Mouse (Mus musculus) liver, adult 2 months (tissue): ENCODE measurements at regions not wholly inside any gene's neighbourhood (a gene's known extent, or its start where the extent isn't known, plus 50 kb on each side); places are given as distances from the start of the nearest gene placed in this dataset.
A peak's percentile ranks its signal among the peaks of the same experiment; 100 is the strongest.
"Not testable (repeated sequence)": the region's sequence is repeated elsewhere in the genome, so short reads cannot be mapped to it uniquely, and the experiment has no call there.

Experiments used
- DNase-seq: peaks from one replicate; pipeline ENCODE4 v3.0.0-alpha.2; 2011; ENCODE audit warnings: low read depth, low spot score; ENCODE audit errors: extremely low read depth
- H3K27ac ChIP-seq: fragments of 200-500 bp; replicated peaks from 2 replicates; pipeline ENCODE4 v1.5.1; 2012; ENCODE audit warnings: low read depth, mild to moderate bottlenecking, control low read depth, inconsistent platforms, low read length; ENCODE audit not compliant: insufficient read depth
- H3K27me3 ChIP-seq: fragments of 200-500 bp; 2 replicates; pipeline ENCODE4 v1.6.1; 2012; ENCODE audit warnings: mild to moderate bottlenecking, moderate library complexity, low read length, inconsistent platforms; ENCODE audit not compliant: control insufficient read depth, insufficient read depth
- H3K36me3 ChIP-seq: fragments of 200-500 bp; 2 replicates; pipeline ENCODE4 v1.6.1; 2012; ENCODE audit warnings: low read length, inconsistent platforms; ENCODE audit not compliant: control insufficient read depth, insufficient read depth
- H3K4me1 ChIP-seq: fragments of 200-500 bp; 2 replicates; pipeline ENCODE4 v1.6.1; 2011; ENCODE audit warnings: low read length; ENCODE audit not compliant: control insufficient read depth, insufficient read depth
- H3K4me3 ChIP-seq: fragments of 200-500 bp; 2 replicates; pipeline ENCODE4 v1.5.1; 2011; ENCODE audit warnings: low read depth, mild to moderate bottlenecking, control low read depth, low read length, moderate library complexity; ENCODE audit not compliant: insufficient read depth
- H3K79me2 ChIP-seq: fragments of 200-500 bp; 2 replicates; pipeline ENCODE4 v1.6.1; 2012; ENCODE audit warnings: inconsistent platforms, mild to moderate bottlenecking, low read length, moderate library complexity; ENCODE audit not compliant: control insufficient read depth, insufficient read depth
- H3K9ac ChIP-seq: fragments of 200-500 bp; 2 replicates; pipeline ENCODE4 v1.6.1; 2012; ENCODE audit warnings: low read depth, mild to moderate bottlenecking, control low read depth, inconsistent platforms, low read length
- CTCF ChIP-seq: fragments of 200-500 bp; IDR thresholded peaks from 2 replicates; pipeline ENCODE4 v1.5.1; 2011; ENCODE audit warnings: low read depth, low read length, control low read depth
- POLR2A ChIP-seq: fragments of 200-500 bp; IDR thresholded peaks from 2 replicates; pipeline ENCODE4 v1.6.1; 2011; ENCODE audit warnings: low read length, control low read depth; ENCODE audit not compliant: insufficient read depth; ENCODE audit errors: extremely low read depth
- WGBS: fragments of 180-500 bp; shearing (Covaris S2); methylation state at CpG from one replicate; pipeline ENCODE4 v1.1.7; 2018; 5-methylcytosine and 5-hydroxymethylcytosine counted together

DNA sequence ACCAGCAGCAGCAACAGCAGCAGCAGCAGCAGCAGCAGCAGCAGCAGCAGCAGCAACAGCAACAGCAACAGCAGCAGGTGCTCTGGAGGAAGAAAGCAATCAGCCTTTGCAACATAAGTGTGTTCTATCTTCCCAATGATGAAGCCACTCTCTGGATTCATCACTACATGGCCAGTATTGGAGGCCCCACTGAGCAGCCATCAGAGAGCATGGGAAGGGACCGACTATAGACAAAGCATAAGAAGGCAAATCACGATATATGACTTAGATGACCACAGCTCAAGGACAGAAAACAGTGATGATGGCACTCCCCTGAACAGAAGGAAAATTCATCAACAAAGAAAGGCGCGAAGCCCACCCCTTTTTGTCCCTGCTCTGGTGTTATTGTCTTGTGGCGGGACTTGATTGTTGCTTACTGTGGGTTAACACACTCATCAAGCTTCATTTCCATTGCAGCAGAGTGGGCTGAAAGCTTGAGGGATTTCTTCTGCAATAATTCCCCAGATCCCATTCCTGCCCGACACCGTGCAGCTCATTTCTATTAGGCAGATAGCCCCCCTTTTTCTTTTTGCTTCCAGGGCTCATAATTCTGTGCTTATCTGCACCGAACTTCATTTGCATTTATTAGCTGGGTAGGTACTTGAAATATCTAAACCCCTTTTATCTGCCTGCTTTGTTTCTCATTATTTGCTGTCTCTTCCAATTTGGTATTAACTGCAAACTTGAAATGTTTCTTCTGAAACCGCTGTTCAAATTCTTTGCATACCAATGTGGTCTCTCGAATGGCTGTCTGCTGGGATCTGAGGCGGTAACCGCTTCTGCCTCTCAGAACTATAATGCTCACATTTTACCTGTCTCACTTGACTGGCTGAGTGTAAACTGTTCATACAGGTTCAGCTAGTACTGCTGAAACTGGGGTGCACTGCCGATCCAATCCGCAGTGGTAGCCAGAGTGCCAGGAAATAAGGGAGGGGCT is 296.5 kb downstream of the Hace1 start:
- H3K4me3 ChIP-seq = no peak overlapping the region
- 78% methylated on average over 14 of the region's 14 CpGs for WGBS
- H3K4me1 ChIP-seq = no peaks in the 10 kb centered on the region
- no peak for DNase-seq
- no peaks in the 10 kb centered on the region for H3K79me2 ChIP-seq
- H3K27me3 ChIP-seq = no peaks in the 10 kb centered on the region
- no peak overlapping the region for H3K9ac ChIP-seq
- H3K27ac ChIP-seq = no peak overlapping the region
- H3K36me3 ChIP-seq = no peaks in the 10 kb centered on the region
- TF ChIP-seq POLR2A (no peak), CTCF (no peak)

DNA sequence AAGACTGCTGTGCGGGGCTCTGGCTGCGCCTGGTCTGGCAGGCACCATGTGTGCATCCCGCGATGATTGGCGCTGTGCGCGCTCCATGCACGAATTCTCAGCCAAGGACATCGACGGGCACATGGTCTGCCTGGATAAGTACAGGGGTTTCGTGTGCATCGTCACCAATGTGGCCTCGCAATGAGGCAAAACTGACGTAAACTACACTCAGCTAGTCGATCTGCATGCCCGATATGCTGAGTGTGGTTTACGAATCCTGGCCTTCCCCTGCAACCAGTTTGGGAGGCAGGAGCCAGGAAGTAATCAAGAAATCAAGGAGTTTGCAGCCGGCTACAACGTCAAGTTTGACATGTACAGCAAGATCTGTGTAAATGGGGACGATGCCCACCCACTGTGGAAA is 297.7 kb downstream of the Hace1 start:
- H3K27ac ChIP-seq, H3K4me1 ChIP-seq, H3K9ac ChIP-seq, H3K4me3 ChIP-seq, H3K27me3 ChIP-seq, DNase-seq, H3K36me3 ChIP-seq, H3K79me2 ChIP-seq: not testable (repeated sequence)
- WGBS = 97% methylated on average over 20 of the region's 20 CpGs

- Histone ChIP-seq H3K4me3 (no peak overlapping the region), H3K27me3 (no peaks in the 10 kb centered on the region), H3K79me2 (no peaks in the 10 kb centered on the region), H3K27ac (no peak overlapping the region), H3K36me3 (no peaks in the 10 kb centered on the region), H3K4me1 (no peaks in the 10 kb centered on the region), H3K9ac (no peak overlapping the region)
- 88% methylated on average over 1 of the region's 1 CpGs for WGBS
- no peak for TF ChIP-seq CTCF
- no peak for TF ChIP-seq POLR2A
- DNase-seq = no peak
These were observed 306.1 kb downstream of the Hace1 start for GRCm38 (mm10) chr10:45883745-45884144.

DNA sequence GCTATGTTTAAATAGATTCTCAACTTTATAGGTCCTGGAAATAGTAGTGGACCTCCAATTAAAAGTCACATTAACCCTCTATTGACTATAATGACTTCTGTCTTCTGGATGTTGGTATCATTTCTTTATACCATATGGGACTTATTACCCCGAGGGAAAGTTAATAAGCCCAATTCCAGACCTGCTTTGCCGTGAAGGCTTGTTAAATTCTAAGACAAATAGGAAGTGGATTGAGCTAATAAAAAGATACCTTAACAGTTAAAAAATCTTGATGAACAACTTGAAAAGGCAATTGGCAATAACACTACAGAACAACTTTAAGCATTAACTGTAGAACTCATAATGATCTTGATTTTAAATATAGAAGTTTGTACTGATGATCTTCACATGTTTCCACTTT is 309.0 kb downstream of the Hace1 start:
- Histone ChIP-seq H3K27ac (no peak overlapping the region), H3K79me2 (no peaks in the 10 kb centered on the region), H3K4me1 (no peaks in the 10 kb centered on the region), H3K27me3 (no peaks in the 10 kb centered on the region), H3K36me3 (no peaks in the 10 kb centered on the region), H3K4me3 (no peak overlapping the region), H3K9ac (no peak overlapping the region)
- TF ChIP-seq CTCF = no peak
- no peak for TF ChIP-seq POLR2A
- WGBS = 88% methylated on average over 2 of the region's 2 CpGs
- DNase-seq = no peak

DNA sequence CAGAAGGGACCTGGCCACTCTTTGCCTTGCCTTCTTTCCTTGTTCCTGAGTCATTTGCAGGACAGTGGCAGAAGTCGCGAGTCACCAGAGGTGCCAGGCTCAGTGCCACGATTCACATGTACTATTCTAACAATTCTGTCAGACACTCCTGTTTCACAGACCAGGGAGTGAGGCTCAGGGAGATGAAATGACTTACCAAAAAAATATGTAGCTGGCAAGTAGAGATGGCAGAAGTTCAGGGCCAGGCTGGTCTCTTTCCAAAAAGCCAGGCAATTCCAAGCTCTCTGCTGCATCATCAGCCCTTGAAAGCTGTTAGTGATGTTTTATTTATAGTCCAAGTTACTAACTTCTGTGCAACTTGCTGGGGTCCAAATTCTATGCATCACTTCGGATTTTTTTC is 311.2 kb downstream of the Hace1 start:
- Histone ChIP-seq H3K4me1 (no peaks in the 10 kb centered on the region), H3K9ac (no peak overlapping the region), H3K27me3 (no peaks in the 10 kb centered on the region; the same call in 1 of the 2 replicates), H3K79me2 (no peaks in the 10 kb centered on the region), H3K27ac (no peak overlapping the region), H3K4me3 (no peak overlapping the region), H3K36me3 (no peaks in the 10 kb centered on the region)
- DNase-seq = peak; percentile 10
- TF ChIP-seq POLR2A (no peak), CTCF (no peak)
- WGBS = 76% methylated on average over 4 of the region's 4 CpGs

GRCm38 (mm10) chr10:45889381-45889951 is 311.8 kb downstream of the Hace1 start:
- Histone ChIP-seq H3K27ac (no peak overlapping the region), H3K27me3 (no peaks in the 10 kb centered on the region; the same call in 1 of the 2 replicates), H3K79me2 (no peaks in the 10 kb centered on the region), H3K36me3 (no peaks in the 10 kb centered on the region), H3K4me1 (no peaks in the 10 kb centered on the region), H3K4me3 (no peak overlapping the region), H3K9ac (no peak overlapping the region)
- peak; percentile 5 for DNase-seq
- WGBS = 76% methylated on average over 13 of the region's 13 CpGs
- TF ChIP-seq CTCF (no peak), POLR2A (no peak)
